Mouse (Mus musculus) hindbrain, postnatal 0 days (tissue): ENCODE results near the gene Rgs19. TPM values are rescaled to one million over a fixed set of nuclear protein-coding genes. Genes with fewer than 3 reads are reported as not detected.

Source experiments
- ATAC-seq: fragments of 200-750 bp; cut with Nextera tagmentation; 2 replicates; pipeline ENCODE4 v1.8.0; 2017; ENCODE audit warnings: mild to moderate bottlenecking, moderate TSS enrichment, moderate library complexity
- DNase-seq: peaks from one replicate; pipeline ENCODE4 v3.0.0-alpha.2; 2015; ENCODE audit warnings: low spot score
- H3K27ac ChIP-seq: fragments of 300-500 bp; sonication (generic); 2 replicates; pipeline ENCODE4 v1.5.1; 2014; ENCODE audit warnings: mild to moderate bottlenecking
- H3K27me3 ChIP-seq: fragments of 300-500 bp; sonication (generic); 2 replicates; pipeline ENCODE4 v1.6.1; 2014; ENCODE audit warnings: low read length, mixed read lengths; ENCODE audit not compliant: insufficient read depth
- H3K36me3 ChIP-seq: fragments of 300-500 bp; sonication (generic); 2 replicates; pipeline ENCODE4 v1.6.1; 2014; ENCODE audit warnings: low read length, mixed read lengths; ENCODE audit not compliant: insufficient read depth
- H3K4me1 ChIP-seq: fragments of 300-500 bp; sonication (generic); 2 replicates; pipeline ENCODE4 v1.6.1; 2014; ENCODE audit warnings: antibody characterized with exemption, low read length, mixed read lengths; ENCODE audit not compliant: insufficient read depth
- H3K4me2 ChIP-seq: fragments of 300-500 bp; sonication (generic); 2 replicates; pipeline ENCODE4 v1.6.1; 2014; ENCODE audit warnings: low read depth, mild to moderate bottlenecking, low read length, moderate library complexity, mixed read lengths
- H3K4me3 ChIP-seq: fragments of 300-500 bp; sonication (generic); 2 replicates; pipeline ENCODE4 v1.5.1; 2014; ENCODE audit warnings: low read length
- H3K9ac ChIP-seq: fragments of 300-500 bp; sonication (generic); replicated peaks from 2 replicates; pipeline ENCODE4 v1.6.1; 2014; ENCODE audit warnings: mild to moderate bottlenecking, low read length, moderate library complexity, mixed read lengths
- H3K9me3 ChIP-seq: fragments of 300-500 bp; sonication (generic); 2 replicates; pipeline ENCODE4 v1.6.1; 2016; ENCODE audit warnings: low read length, mixed read lengths
- CTCF ChIP-seq: IDR thresholded peaks from 2 replicates; pipeline ENCODE4 v1.5.1; 2016; ENCODE audit warnings: antibody characterized with exemption, control low read depth, low read depth
- WGBS: fragments of 180-500 bp; shearing (Covaris S2); extraction: QIAGEN DNeasy Blood & Tissue Kit; methylation state at CpG from one replicate; pipeline ENCODE4 v1.1.7; 2014; 5-methylcytosine and 5-hydroxymethylcytosine counted together
- polyA plus RNA-seq: library from polyadenylated mRNA; unstranded; fragments of >200 nt; fragmentation: Nextera tagmentation; extraction: Ambion mirVana; gene quantifications from 2 replicates; pipeline ENCODE4 v1.2.1, GENCODE M21; 2015
- total RNA-seq: library from RNA; depleted of rRNA; stranded (reverse); fragments of >200 nt; gene quantifications from 2 replicates; pipeline ENCODE4 v1.2.3, GENCODE M21; 2014

Gene Rgs19
- total and polyA plus RNA-seq, 2 experiments from 2014 or later, result 56.8 to 57.9 TPM

- 39% methylated on average over 17 of the region's 17 CpGs for WGBS
- Histone ChIP-seq H3K4me2 (no peak overlapping the region), H3K4me1 (no peaks in the 10 kb centered on the region), H3K27ac (no peak overlapping the region), H3K4me3 (no peak overlapping the region), H3K9me3 (no peaks in the 10 kb centered on the region), H3K27me3 (no peaks in the 10 kb centered on the region), H3K9ac (no peak overlapping the region), H3K36me3 (peaks cover 19% of the 10 kb centered on the region)
- DNase-seq (peak; percentile 34), ATAC-seq (peak; percentile 36)
- TF ChIP-seq CTCF, result no peak
Measured at GRCm38 (mm10) chr2:181658930-181659555, 34.7 kb downstream of the Rgs19 start.

GRCm38 (mm10) chr2:181658528-181658927 is 35.2 kb downstream of the Rgs19 start:
- no peaks in the 10 kb centered on the region for H3K27me3 ChIP-seq
- no peak overlapping the region for H3K9ac ChIP-seq
- ATAC-seq (no peak), DNase-seq (no peak)
- no peaks in the 10 kb centered on the region for H3K4me1 ChIP-seq
- H3K9me3 ChIP-seq, result no peaks in the 10 kb centered on the region
- H3K36me3 ChIP-seq, result peaks cover 21% of the 10 kb centered on the region
- H3K4me3 ChIP-seq, result no peak overlapping the region
- no peak overlapping the region for H3K27ac ChIP-seq
- no peak overlapping the region for H3K4me2 ChIP-seq
- no peak for TF ChIP-seq CTCF
- WGBS, result 84% methylated on average over 7 of the region's 7 CpGs

GRCm38 (mm10) chr2:181657441-181657840 is 36.3 kb downstream of the Rgs19 start:
- no peak overlapping the region for H3K9ac ChIP-seq
- WGBS, result 67% methylated on average over 2 of the region's 2 CpGs
- DNase-seq (no peak), ATAC-seq (no peak)
- H3K36me3 ChIP-seq, result peaks cover 30% of the 10 kb centered on the region
- H3K4me2 ChIP-seq, result no peak overlapping the region
- H3K4me1 ChIP-seq, result no peaks in the 10 kb centered on the region
- no peaks in the 10 kb centered on the region for H3K27me3 ChIP-seq
- H3K27ac ChIP-seq, result no peak overlapping the region
- H3K4me3 ChIP-seq, result no peak overlapping the region
- no peak for TF ChIP-seq CTCF
- no peaks in the 10 kb centered on the region for H3K9me3 ChIP-seq

GRCm38 (mm10) chr2:181656734-181657133 is 37.0 kb downstream of the Rgs19 start, which contains the start of gene Gm29797:
Gene Gm29797, plus strand, starts transcription at chr2:181657034.
- H3K9ac ChIP-seq, result no peak within 1 kb of the TSS
- 74% methylated on average over 3 of the region's 3 CpGs for WGBS
- H3K4me2 ChIP-seq, result no peak within 1 kb of the TSS
- DNase-seq (no peak), ATAC-seq (no peak)
- H3K27ac ChIP-seq, result no peak within 1 kb of the TSS
- no peaks in the 10 kb centered on the region for H3K27me3 ChIP-seq
- H3K4me3 ChIP-seq, result no peak within 1 kb of the TSS
- peaks cover 35% of the 10 kb centered on the region for H3K36me3 ChIP-seq
- TF ChIP-seq CTCF, result no peak
- H3K9me3 ChIP-seq, result no peaks in the 10 kb centered on the region
- H3K4me1 ChIP-seq, result no peaks in the 10 kb centered on the region

GRCm38 (mm10) chr2:181653523-181653922 is 40.3 kb downstream of the Rgs19 start:
- Histone ChIP-seq H3K27ac (no peak overlapping the region), H3K36me3 (peaks cover 57% of the 10 kb centered on the region), H3K4me2 (no peak overlapping the region), H3K4me3 (no peak overlapping the region), H3K9ac (no peak overlapping the region), H3K4me1 (no peaks in the 10 kb centered on the region), H3K9me3 (no peaks in the 10 kb centered on the region), H3K27me3 (no peaks in the 10 kb centered on the region)
- no peak for TF ChIP-seq CTCF
- 0 out of 2 replicates have a peak, but pooled peaks have one; percentile 5 for ATAC-seq
- DNase-seq, result no peak
- WGBS, result 90% methylated on average over 1 of the region's 1 CpGs

GRCm38 (mm10) chr2:181653065-181653464 is 40.7 kb downstream of the Rgs19 start:
- no peak overlapping the region for H3K4me2 ChIP-seq
- no peak for ATAC-seq

GRCm38 (mm10) chr2:181648926-181649325 is 44.9 kb downstream of the Rgs19 start:
- TF ChIP-seq CTCF, result no peak
- Histone ChIP-seq H3K4me3 (no peak overlapping the region), H3K4me2 (no peak overlapping the region), H3K9ac (no peak overlapping the region), H3K27ac (no peak overlapping the region; the same call in 1 of the 2 replicates), H3K9me3 (no peaks in the 10 kb centered on the region), H3K36me3 (peaks cover 59% of the 10 kb centered on the region), H3K4me1 (no peaks in the 10 kb centered on the region), H3K27me3 (no peaks in the 10 kb centered on the region)
- WGBS, result 66% methylated on average over 10 of the region's 10 CpGs
- peak; percentile 45; the same call in 1 of the 2 replicates for ATAC-seq
- DNase-seq, result peak; percentile 20

More at GRCm38 (mm10) chr2:181653065-181653464, 40.7 kb downstream of the Rgs19 start:
- H3K9me3 ChIP-seq, result no peaks in the 10 kb centered on the region
- DNase-seq, result no peak
- no peaks in the 10 kb centered on the region for H3K27me3 ChIP-seq
- no peak overlapping the region for H3K4me3 ChIP-seq
- no peak overlapping the region for H3K27ac ChIP-seq
- TF ChIP-seq CTCF, result no peak
- H3K4me1 ChIP-seq, result no peaks in the 10 kb centered on the region
- H3K36me3 ChIP-seq, result peaks cover 57% of the 10 kb centered on the region
- no peak overlapping the region for H3K9ac ChIP-seq
